Mouse (Mus musculus): Measurements from ENCODE around the gene Dhx34. TPM values are rescaled to one million over a fixed set of nuclear protein-coding genes. Genes with fewer than 3 reads are reported as not detected.

Gene Dhx34
- total RNA-seq, 2 experiments from 2014 or later, result 10.3 to 10.5 TPM

Other genes starting within 250 kb of the Dhx34 start
- 10 to 100 TPM; 13.4 to 14.1 TPM for gene Bicra, start 174.1 kb downstream of the Dhx34 start, total RNA-seq (2021)
- gene Zfp541, start 160.2 kb downstream of the Dhx34 start, total RNA-seq (2021), result under 1 TPM; 0.26 to 0.58 TPM
- gene Napa, start 123.6 kb downstream of the Dhx34 start, total RNA-seq (2021), result 100 to 1,000 TPM; 181 TPM
- 10 to 100 TPM; 47.3 to 47.7 TPM for gene Kptn, start 102.1 kb downstream of the Dhx34 start, total RNA-seq (2021)
- 100 to 1,000 TPM; 285 to 298 TPM for gene Slc8a2, start 92.2 kb downstream of the Dhx34 start, total RNA-seq (2021)
- gene Meis3, start 46.9 kb downstream of the Dhx34 start, total RNA-seq (2021), result 10 to 100 TPM; 42.4 to 46.4 TPM
- under 1 TPM; 0.53 to 0.79 TPM for gene C5ar2, start 22.1 kb upstream of the Dhx34 start, total RNA-seq (2021)
- gene C5ar1, start 37.5 kb upstream of the Dhx34 start, total RNA-seq (2021), result under 1 TPM; 0.71 to 0.83 TPM
- gene Inafm1, start 51.6 kb upstream of the Dhx34 start, total RNA-seq (2021), result 10 to 100 TPM; 33.0 to 35.6 TPM
- 10 to 100 TPM; 85.5 to 89.0 TPM for gene Ccdc9, start 64.8 kb upstream of the Dhx34 start, total RNA-seq (2021)
- gene Bbc3, start 86.4 kb upstream of the Dhx34 start, total RNA-seq (2021), result 10 to 100 TPM; 30.1 to 34.6 TPM
- 100 to 1,000 TPM; 114 to 118 TPM for gene Sae1, start 165.8 kb upstream of the Dhx34 start, total RNA-seq (2021)
- 10 to 100 TPM; 54.3 to 57.2 TPM for gene Zc3h4, start 178.9 kb upstream of the Dhx34 start, total RNA-seq (2021)
- 10 to 100 TPM; 96.3 to 98.3 TPM for gene Tmem160, start 230.7 kb upstream of the Dhx34 start, total RNA-seq (2021)

Measured in left cerebral cortex, postnatal 10 days (tissue).